Comparison of ENCODE assay signal across 14 mouse cellular contexts in genomic region chr6:39054878-39055508, GRCm38 (mm10).
DNase-seq lines count a peak whose midpoint lies in the region; ATAC-seq and TF ChIP-seq lines count a peak whose summit lies in the region.
"Had no signal": no experiment of that assay in that cellular context is flagged by ENCODE, and none has a peak within 500 bp of the region (broad histone marks: within the 10 kb centered on the region; RNA-seq: fewer than 3 reads in every experiment).

No protein-coding gene starts in this region.

- H3K9me3 ChIP-seq in neural tube, embryonic 13.5 days: no peaks in the 10 kb centered on the region
- no peaks in the 10 kb centered on the region for H3K9me3 ChIP-seq in limb, embryonic 10.5 days (replicated peaks)

- ATAC-seq in neural tube, embryonic 13.5 days (ENCODE audit: low read depth): peak; percentile 70

- 46% methylated on average over 6 of the region's 6 CpGs for WGBS in neural tube, embryonic 13.5 days
- 79% methylated on average over 6 of the region's 6 CpGs for WGBS in limb, embryonic 10.5 days

- no peak overlapping the region for H3K4me2 ChIP-seq in neural tube, embryonic 13.5 days
- H3K4me2 ChIP-seq: liver, embryonic 11.5 days had no signal

- DNase-seq in gastrocnemius, adult 2 months: no peak
- no peak for DNase-seq in gastrocnemius, postnatal 4 days (ENCODE audit: low spot score in 2 of 2)
- DNase-seq in neural tube, embryonic 10.5 days (ENCODE audit: extremely low spot score, low spot score): no peak
- no peak for DNase-seq in limb, embryonic 10.5 days (ENCODE audit: low spot score)
- no peak for DNase-seq in left cerebral cortex, postnatal 25 days (ENCODE audit: low spot score in 2 of 2)
- DNase-seq in layer of hippocampus, adult 9-11 months: no peak
- DNase-seq: kidney, adult 18-20 months; lung, adult 2 months; lung, postnatal 36 days; retina, postnatal 1 day; right cerebral cortex, postnatal 4 days; thymus, postnatal 4 days had no signal

- H3K27ac ChIP-seq in gastrocnemius, adult 2 months: peak overlapping the region; percentile 89
- H3K27ac ChIP-seq in neural tube, embryonic 13.5 days (replicated peaks): peak overlapping the region; percentile 82
- H3K27ac ChIP-seq in limb, embryonic 10.5 days: peak overlapping the region; percentile 61; the same call in 1 of the 2 replicates

- H3K4me3 ChIP-seq in gastrocnemius, adult 2 months: no peak overlapping the region
- H3K4me3 ChIP-seq in neural tube, embryonic 13.5 days: no peak overlapping the region
- H3K4me3 ChIP-seq in limb, embryonic 10.5 days: no peak overlapping the region

- no peak overlapping the region for H3K9ac ChIP-seq in neural tube, embryonic 13.5 days

- H3K4me1 ChIP-seq in neural tube, embryonic 13.5 days (replicated peaks): peaks cover 29% of the 10 kb centered on the region
- peaks cover 29% of the 10 kb centered on the region for H3K4me1 ChIP-seq in limb, embryonic 10.5 days

- TF ChIP-seq CTCF in gastrocnemius, adult 2 months (IDR thresholded peaks at IDR 0.05): no peak

- no peaks in the 10 kb centered on the region for H3K27me3 ChIP-seq in neural tube, embryonic 13.5 days
- no peaks in the 10 kb centered on the region for H3K27me3 ChIP-seq in limb, embryonic 10.5 days (ENCODE audit: low read depth, poor library complexity, severe bottlenecking)

- H3K36me3 ChIP-seq in neural tube, embryonic 13.5 days: no peaks in the 10 kb centered on the region
- H3K36me3 ChIP-seq in limb, embryonic 10.5 days: no peaks in the 10 kb centered on the region

- intact Hi-C loops in gastrocnemius, adult 2 months (cut with DNase I): no loop called here
- intact Hi-C loops in left cerebral cortex, postnatal 25 days (cut with DNase I): no loop called here
